Mouse (Mus musculus) liver, embryonic 12.5 days (tissue): Measurements from ENCODE around the gene Dgki. TPM values are rescaled to one million over a fixed set of nuclear protein-coding genes. Genes with fewer than 3 reads are reported as not detected.
"Not testable (repeated sequence)": the region's sequence is repeated elsewhere in the genome, so short reads cannot be mapped to it uniquely, and the experiment has no call there.

ENCODE experiments used
- ATAC-seq: fragments of 200-750 bp; cut with Nextera tagmentation; 2 replicates; pipeline ENCODE4 v1.8.0; 2017; ENCODE audit warnings: moderate number of reproducible peaks, mild to moderate bottlenecking, moderate library complexity
- H3K27ac ChIP-seq: fragments of 300-500 bp; sonication (generic); 2 replicates; pipeline ENCODE4 v1.5.1; 2016; ENCODE audit warnings: mild to moderate bottlenecking
- H3K27me3 ChIP-seq: fragments of 300-500 bp; sonication (generic); replicated peaks from 2 replicates; pipeline ENCODE4 v1.6.1; 2016; ENCODE audit warnings: mild to moderate bottlenecking, moderate library complexity
- H3K36me3 ChIP-seq: fragments of 300-500 bp; sonication (generic); 2 replicates; pipeline ENCODE4 v1.6.1; 2016; ENCODE audit warnings: mild to moderate bottlenecking, moderate library complexity
- H3K4me1 ChIP-seq: fragments of 300-500 bp; sonication (generic); 2 replicates; pipeline ENCODE4 v1.6.1; 2016
- H3K4me2 ChIP-seq: fragments of 300-500 bp; sonication (generic); 2 replicates; pipeline ENCODE4 v1.6.1; 2016; ENCODE audit warnings: mild to moderate bottlenecking, moderate library complexity
- H3K4me3 ChIP-seq: fragments of 300-500 bp; sonication (generic); 2 replicates; pipeline ENCODE4 v1.5.1; 2016; ENCODE audit warnings: mild to moderate bottlenecking, moderate library complexity
- H3K9ac ChIP-seq: fragments of 300-500 bp; sonication (generic); 2 replicates; pipeline ENCODE4 v1.6.1; 2016; ENCODE audit warnings: mild to moderate bottlenecking, moderate library complexity
- H3K9me3 ChIP-seq: fragments of 300-500 bp; sonication (generic); replicated peaks from 2 replicates; pipeline ENCODE4 v1.6.1; 2016; ENCODE audit warnings: mild to moderate bottlenecking, moderate library complexity
- WGBS: fragments of 180-500 bp; shearing (Covaris S2); methylation state at CpG from one replicate; pipeline ENCODE4 v1.1.7; 2016; ENCODE audit not compliant: insufficient replicate concordance; 5-methylcytosine and 5-hydroxymethylcytosine counted together
- polyA plus RNA-seq: library from polyadenylated mRNA; unstranded; fragments of >200 nt; fragmentation: Nextera tagmentation; extraction: Ambion mirVana; gene quantifications from 2 replicates; pipeline ENCODE4 v1.2.1, GENCODE M21; 2016

Dgki gene
- polyA plus RNA-seq, 1 experiment from 2014 or later, result 0.06 TPM

- H3K4me3 ChIP-seq, result no peak overlapping the region
- H3K4me1 ChIP-seq, result no peaks in the 10 kb centered on the region
- no peak overlapping the region for H3K4me2 ChIP-seq
- H3K27me3 ChIP-seq, result no peaks in the 10 kb centered on the region
- no peaks in the 10 kb centered on the region for H3K9me3 ChIP-seq
- no peak for ATAC-seq
- no peak overlapping the region for H3K9ac ChIP-seq
- 68% methylated on average over 4 of the region's 4 CpGs for WGBS
- no peaks in the 10 kb centered on the region for H3K36me3 ChIP-seq
- H3K27ac ChIP-seq, result no peak overlapping the region
Observed at GRCm38 (mm10) chr6:37131257-37131656, 168.7 kb downstream of the Dgki start.

- WGBS, result 76% methylated on average over 19 of the region's 19 CpGs
- no peak overlapping the region for H3K4me3 ChIP-seq
- H3K4me1 ChIP-seq, result no peaks in the 10 kb centered on the region
- no peak for ATAC-seq
- no peaks in the 10 kb centered on the region for H3K27me3 ChIP-seq
- H3K36me3 ChIP-seq, result no peaks in the 10 kb centered on the region
- H3K9ac ChIP-seq, result no peak overlapping the region
- no peak overlapping the region for H3K4me2 ChIP-seq
- no peak overlapping the region for H3K27ac ChIP-seq
- no peaks in the 10 kb centered on the region for H3K9me3 ChIP-seq
Observed at GRCm38 (mm10) chr6:37120417-37121154, 179.4 kb downstream of the Dgki start.

- Histone ChIP-seq H3K4me2 (no peak overlapping the region), H3K27me3 (no peaks in the 10 kb centered on the region), H3K9ac (no peak overlapping the region), H3K9me3 (no peaks in the 10 kb centered on the region), H3K36me3 (no peaks in the 10 kb centered on the region), H3K4me1 (no peaks in the 10 kb centered on the region), H3K27ac (no peak overlapping the region), H3K4me3 (no peak overlapping the region)
- whole genome bisulfite sequencing, result 52% methylated on average over 3 of the region's 3 CpGs
- ATAC-seq, result no peak
Observed at GRCm38 (mm10) chr6:37119205-37119604, 180.8 kb downstream of the Dgki start.

GRCm38 (mm10) chr6:37113048-37113447, 186.9 kb downstream of the Dgki start:
- Histone ChIP-seq H3K4me2 (no peak overlapping the region), H3K27ac (no peak overlapping the region), H3K27me3 (no peaks in the 10 kb centered on the region), H3K9ac (no peak overlapping the region), H3K4me3 (no peak overlapping the region), H3K9me3 (no peaks in the 10 kb centered on the region), H3K4me1 (no peaks in the 10 kb centered on the region), H3K36me3 (no peaks in the 10 kb centered on the region)
- WGBS, result 69% methylated on average over 4 of the region's 4 CpGs
- ATAC-seq, result no peak

- not testable (repeated sequence) for H3K4me1 ChIP-seq
Observed at GRCm38 (mm10) chr6:37106236-37106635, 193.7 kb downstream of the Dgki start.

GRCm38 (mm10) chr6:37100413-37100812, 199.6 kb downstream of the Dgki start:
- ATAC-seq, result no peak
- Histone ChIP-seq H3K27me3 (no peaks in the 10 kb centered on the region), H3K9me3 (no peaks in the 10 kb centered on the region), H3K4me3 (no peak overlapping the region), H3K9ac (no peak overlapping the region), H3K4me2 (no peak overlapping the region), H3K27ac (no peak overlapping the region), H3K4me1 (no peaks in the 10 kb centered on the region), H3K36me3 (no peaks in the 10 kb centered on the region)
- WGBS, result 64% methylated on average over 5 of the region's 5 CpGs

More at GRCm38 (mm10) chr6:37106236-37106635, 193.7 kb downstream of the Dgki start:
- not testable (repeated sequence) for H3K36me3 ChIP-seq, H3K27ac ChIP-seq, H3K4me3 ChIP-seq, ATAC-seq, H3K27me3 ChIP-seq, H3K9me3 ChIP-seq, H3K4me2 ChIP-seq, H3K9ac ChIP-seq
- 63% methylated on average over 6 of the region's 6 CpGs for WGBS

GRCm38 (mm10) chr6:37097356-37098155, 202.4 kb downstream of the Dgki start:
- Histone ChIP-seq H3K9me3 (no peaks in the 10 kb centered on the region), H3K4me2 (no peak overlapping the region), H3K36me3 (no peaks in the 10 kb centered on the region), H3K4me3 (no peak overlapping the region), H3K9ac (no peak overlapping the region), H3K4me1 (no peaks in the 10 kb centered on the region), H3K27ac (no peak overlapping the region), H3K27me3 (no peaks in the 10 kb centered on the region)
- WGBS, result 40% methylated on average over 18 of the region's 18 CpGs
- no peak for ATAC-seq

- no peak overlapping the region for H3K4me3 ChIP-seq
- H3K27ac ChIP-seq, result no peak overlapping the region
- H3K9ac ChIP-seq, result no peak overlapping the region
- H3K4me1 ChIP-seq, result no peaks in the 10 kb centered on the region
- no peaks in the 10 kb centered on the region for H3K9me3 ChIP-seq
- H3K4me2 ChIP-seq, result no peak overlapping the region
- H3K27me3 ChIP-seq, result no peaks in the 10 kb centered on the region
- H3K36me3 ChIP-seq, result no peaks in the 10 kb centered on the region
- ATAC-seq, result no peak
- WGBS, result 50% methylated on average over 12 of the region's 12 CpGs
Observed at GRCm38 (mm10) chr6:37096840-37097305, 203.1 kb downstream of the Dgki start.

GRCm38 (mm10) chr6:37089148-37090111, 210.6 kb downstream of the Dgki start:
- H3K4me1 ChIP-seq, result no peaks in the 10 kb centered on the region
- WGBS, result 42% methylated on average over 8 of the region's 8 CpGs
- no peaks in the 10 kb centered on the region for H3K27me3 ChIP-seq
- no peaks in the 10 kb centered on the region for H3K9me3 ChIP-seq
- no peak overlapping the region for H3K27ac ChIP-seq
- H3K9ac ChIP-seq, result no peak overlapping the region
- ATAC-seq, result no peak
- no peaks in the 10 kb centered on the region for H3K36me3 ChIP-seq
- no peak overlapping the region for H3K4me3 ChIP-seq
- H3K4me2 ChIP-seq, result no peak overlapping the region

GRCm38 (mm10) chr6:37082990-37083389, 217.0 kb downstream of the Dgki start:
- H3K9me3 ChIP-seq, result no peaks in the 10 kb centered on the region
- no peak for ATAC-seq
- 77% methylated on average over 3 of the region's 3 CpGs for WGBS
- no peaks in the 10 kb centered on the region for H3K36me3 ChIP-seq
- H3K27me3 ChIP-seq, result no peaks in the 10 kb centered on the region
- no peaks in the 10 kb centered on the region for H3K4me1 ChIP-seq
- no peak overlapping the region for H3K27ac ChIP-seq
- H3K9ac ChIP-seq, result no peak overlapping the region
- H3K4me3 ChIP-seq, result no peak overlapping the region
- no peak overlapping the region for H3K4me2 ChIP-seq

GRCm38 (mm10) chr6:37072401-37073016, 227.5 kb downstream of the Dgki start:
- Histone ChIP-seq H3K4me3 (no peak overlapping the region), H3K4me1 (no peaks in the 10 kb centered on the region), H3K9me3 (no peaks in the 10 kb centered on the region), H3K9ac (no peak overlapping the region), H3K27me3 (no peaks in the 10 kb centered on the region), H3K27ac (no peak overlapping the region), H3K36me3 (no peaks in the 10 kb centered on the region), H3K4me2 (no peak overlapping the region)
- WGBS, result 69% methylated on average over 9 of the region's 9 CpGs
- ATAC-seq, result no peak
